In genomic region chr12:16811477-16811876, GRCm38 (mm10) we compare ENCODE assay signal across 8 mouse cellular contexts. TPM values are rescaled to one million over a fixed set of nuclear protein-coding genes. Genes with fewer than 3 reads are reported as not detected.
DNase-seq lines count a peak whose midpoint lies in the region; ATAC-seq and TF ChIP-seq lines count a peak whose summit lies in the region.

No protein-coding gene starts in this region.

- peak; percentile 12; the same call in 1 of the 2 replicates for ATAC-seq in lung, embryonic 16.5 days (ENCODE audit: low read depth)
- no peak for ATAC-seq in embryonic facial prominence, embryonic 12.5 days (ENCODE audit: insufficient number of reproducible peaks, insufficient read depth, low FRiP score, low TSS enrichment)
- peak; percentile 25 for ATAC-seq in intestine, postnatal 0 days
- ATAC-seq in neural tube, embryonic 12.5 days (ENCODE audit: low FRiP score, low read depth) = no peak

- no peak for DNase-seq in lung, postnatal 10 days
- no peak for DNase-seq in left cerebral cortex, postnatal 36 days (ENCODE audit: low spot score in 2 of 2)
- no peak for DNase-seq in left cerebral cortex, postnatal 10 days (ENCODE audit: extremely low spot score in 1 of 2, low spot score in 2 of 2)
- no peak for DNase-seq in cerebellum, adult 18-20 months

- 2% methylated on average over 15 of the region's 15 CpGs for WGBS in lung, embryonic 16.5 days
- WGBS in embryonic facial prominence, embryonic 12.5 days = 7% methylated on average over 15 of the region's 15 CpGs
- 1% methylated on average over 15 of the region's 15 CpGs for WGBS in intestine, postnatal 0 days
- 5% methylated on average over 15 of the region's 15 CpGs for WGBS in neural tube, embryonic 12.5 days

- no peaks in the 10 kb centered on the region for H3K9me3 ChIP-seq in lung, embryonic 16.5 days (ENCODE audit: control insufficient read depth, low read length)
- no peaks in the 10 kb centered on the region for H3K9me3 ChIP-seq in embryonic facial prominence, embryonic 12.5 days
- H3K9me3 ChIP-seq in intestine, postnatal 0 days (ENCODE audit: control insufficient read depth) = no peaks in the 10 kb centered on the region
- no peaks in the 10 kb centered on the region for H3K9me3 ChIP-seq in neural tube, embryonic 12.5 days

- H3K27me3 ChIP-seq in lung, embryonic 16.5 days (ENCODE audit: control insufficient read depth, insufficient read depth, low read depth, low read length) = peaks cover 4% of the 10 kb centered on the region; the same call in 1 of the 2 replicates
- H3K27me3 ChIP-seq in embryonic facial prominence, embryonic 12.5 days = peaks cover 5% of the 10 kb centered on the region; the same call in 1 of the 2 replicates
- H3K27me3 ChIP-seq in intestine, postnatal 0 days (replicated peaks; ENCODE audit: control insufficient read depth, insufficient read depth, low read length) = peaks cover 9% of the 10 kb centered on the region; the same call in 1 of the 2 replicates
- H3K27me3 ChIP-seq in neural tube, embryonic 12.5 days (replicated peaks) = peaks cover 3% of the 10 kb centered on the region; the same call in 1 of the 2 replicates

- H3K36me3 ChIP-seq in lung, embryonic 16.5 days (ENCODE audit: control insufficient read depth, insufficient read depth, low read length) = peaks cover 2% of the 10 kb centered on the region; the same call in 1 of the 2 replicates
- peaks cover 24% of the 10 kb centered on the region; the same call in 1 of the 2 replicates for H3K36me3 ChIP-seq in embryonic facial prominence, embryonic 12.5 days
- peaks cover 5% of the 10 kb centered on the region; the same call in 1 of the 2 replicates for H3K36me3 ChIP-seq in intestine, postnatal 0 days (ENCODE audit: control insufficient read depth, insufficient read depth)
- H3K36me3 ChIP-seq in neural tube, embryonic 12.5 days = peaks cover 9% of the 10 kb centered on the region; the same call in 1 of the 2 replicates

- peak overlapping the region; percentile 80 for H3K4me3 ChIP-seq in lung, embryonic 16.5 days (ENCODE audit: low read length)
- H3K4me3 ChIP-seq in embryonic facial prominence, embryonic 12.5 days = peak overlapping the region; percentile 83
- peak overlapping the region; percentile 75 for H3K4me3 ChIP-seq in intestine, postnatal 0 days (ENCODE audit: low read depth, low read length)
- peak overlapping the region; percentile 92 for H3K4me3 ChIP-seq in neural tube, embryonic 12.5 days

- TF ChIP-seq CTCF in intestine, postnatal 0 days (IDR thresholded peaks at IDR 0.05; ENCODE audit: low read depth) = no peak

- peaks cover 16% of the 10 kb centered on the region for H3K4me1 ChIP-seq in lung, embryonic 16.5 days (replicated peaks; ENCODE audit: control insufficient read depth, insufficient read depth, low read length)
- H3K4me1 ChIP-seq in embryonic facial prominence, embryonic 12.5 days = peaks cover 14% of the 10 kb centered on the region
- H3K4me1 ChIP-seq in intestine, postnatal 0 days (replicated peaks; ENCODE audit: control insufficient read depth, insufficient read depth, low read length) = no peaks in the 10 kb centered on the region
- peaks cover 18% of the 10 kb centered on the region for H3K4me1 ChIP-seq in neural tube, embryonic 12.5 days

- peak overlapping the region; percentile 62 for H3K4me2 ChIP-seq in lung, embryonic 16.5 days (ENCODE audit: low read depth, low read length)
- H3K4me2 ChIP-seq in embryonic facial prominence, embryonic 12.5 days (replicated peaks) = peak overlapping the region; percentile 71
- peak overlapping the region; percentile 95 for H3K4me2 ChIP-seq in intestine, postnatal 0 days (replicated peaks; ENCODE audit: low read depth)
- peak overlapping the region; percentile 85 for H3K4me2 ChIP-seq in neural tube, embryonic 12.5 days (replicated peaks)

- H3K9ac ChIP-seq in lung, embryonic 16.5 days (ENCODE audit: low read length) = peak overlapping the region; percentile 90
- H3K9ac ChIP-seq in embryonic facial prominence, embryonic 12.5 days = peak overlapping the region; percentile 86
- H3K9ac ChIP-seq in intestine, postnatal 0 days (ENCODE audit: low read depth, low read length) = peak overlapping the region; percentile 76
- H3K9ac ChIP-seq in neural tube, embryonic 12.5 days = peak overlapping the region; percentile 89

- no peak overlapping the region for H3K27ac ChIP-seq in lung, embryonic 16.5 days (ENCODE audit: low read length)
- H3K27ac ChIP-seq in embryonic facial prominence, embryonic 12.5 days = peak overlapping the region; percentile 73; the same call in 1 of the 2 replicates
- no peak overlapping the region for H3K27ac ChIP-seq in intestine, postnatal 0 days (ENCODE audit: low read depth, low read length)
- H3K27ac ChIP-seq in neural tube, embryonic 12.5 days = no peak overlapping the region

- intact Hi-C loops in left cerebral cortex, postnatal 36 days (cut with DNase I) = loop anchor here (2.0 to 5.0 kb wide), 2 partner anchors 83 to 456 kb away; partner anchors contain the start of genes Pdia6 and Rock2
- intact Hi-C loops in left cerebral cortex, postnatal 10 days (cut with DNase I) = loop anchor here (5.0 kb wide), 4 partner anchors 81 to 446 kb away; partner anchors contain the start of gene Rock2

RNA-seq across cellular contexts. Expression of gene E2f6, which starts 0.7 kb away (rescaled TPM):
- 29.6 and 33.4 TPM in 2 replicates for polyA plus RNA-seq in lung, embryonic 16.5 days (2015; fragmentation: Nextera tagmentation; extraction: Ambion mirVana)
- 83.4 and 87.3 TPM in 2 replicates for polyA plus RNA-seq in embryonic facial prominence, embryonic 12.5 days (2016; fragmentation: Nextera tagmentation; extraction: Ambion mirVana)
- polyA plus RNA-seq in intestine, postnatal 0 days (2015; fragmentation: Nextera tagmentation; extraction: Ambion mirVana) = 11.7 and 12.1 TPM in 2 replicates
- 57.8 and 60.6 TPM in 2 replicates for polyA plus RNA-seq in neural tube, embryonic 12.5 days (2016; fragmentation: Nextera tagmentation; extraction: Ambion mirVana)
- 10 to 100 TPM; 32.4 to 37.5 TPM for total RNA-seq in left cerebral cortex, postnatal 36 days (2021)
- 10 to 100 TPM; 22.0 to 22.8 TPM for total RNA-seq in left cerebral cortex, postnatal 10 days (2021)

RNA-seq across cellular contexts. Expression of gene Greb1, which starts 10.8 kb away (rescaled TPM):
- 3.8 and 4.3 TPM in 2 replicates for polyA plus RNA-seq in lung, embryonic 16.5 days (2015; fragmentation: Nextera tagmentation; extraction: Ambion mirVana)
- 5.6 and 6.0 TPM in 2 replicates for polyA plus RNA-seq in embryonic facial prominence, embryonic 12.5 days (2016; fragmentation: Nextera tagmentation; extraction: Ambion mirVana)
- polyA plus RNA-seq in intestine, postnatal 0 days (2015; fragmentation: Nextera tagmentation; extraction: Ambion mirVana) = 2.5 and 3.4 TPM in 2 replicates
- 3.8 and 4.4 TPM in 2 replicates for polyA plus RNA-seq in neural tube, embryonic 12.5 days (2016; fragmentation: Nextera tagmentation; extraction: Ambion mirVana)
- 1 to 10 TPM; 1.5 to 1.9 TPM for total RNA-seq in left cerebral cortex, postnatal 36 days (2021)
- 1 to 10 TPM in 1 of 2 experiments, under 1 TPM in 1; 0.41 to 1.2 TPM for total RNA-seq in left cerebral cortex, postnatal 10 days (2021)

Comparison
In these comparisons a context has a peak if more than half of its experiments do, and no peak if none do; other contexts are left out.
1. ATAC-seq: peak in lung, embryonic 16.5 days (single experiment) and intestine, postnatal 0 days (single experiment); none in embryonic facial prominence, embryonic 12.5 days (single experiment) and neural tube, embryonic 12.5 days (single experiment).
2. Peak in every context shown above with its lines, with median percentiles within 50 percentile points of each other: H3K4me2 ChIP-seq, H3K4me3 ChIP-seq and H3K9ac ChIP-seq.